Mouse (Mus musculus) spleen, adult 2 months (tissue): ENCODE measurements around the gene Notch1.

Experiments used
- CTCF ChIP-seq: fragments of 200-500 bp; IDR thresholded peaks from 2 replicates; pipeline ENCODE4 v1.5.1; 2011; ENCODE audit warnings: mild to moderate bottlenecking, inconsistent platforms; ENCODE audit not compliant: insufficient read depth, insufficient read length, insufficient replicate concordance; ENCODE audit errors: extremely low read depth
- POLR2A ChIP-seq: fragments of 200-500 bp; IDR thresholded peaks from 2 replicates; pipeline ENCODE4 v1.6.1; 2011; ENCODE audit warnings: low read depth, low read length, inconsistent platforms

DNA sequence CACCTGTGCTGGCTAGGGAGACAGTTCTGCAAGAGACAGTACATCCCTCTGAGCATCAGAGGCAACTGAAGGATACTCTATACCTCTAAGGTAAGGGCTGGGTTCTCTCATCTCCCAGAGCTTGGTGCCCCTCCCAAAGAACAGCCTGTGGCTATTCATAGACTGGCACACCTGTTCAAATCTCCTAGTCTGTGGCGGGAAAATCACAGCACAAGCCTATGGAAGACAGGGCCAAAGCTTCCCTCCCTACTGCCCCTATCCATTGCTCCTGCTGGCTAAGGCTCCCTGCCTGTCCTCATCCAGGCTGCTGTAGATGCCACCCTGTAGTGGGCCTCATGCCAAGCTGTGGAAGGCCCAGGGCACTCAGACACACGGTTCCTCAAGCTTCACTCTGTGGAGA is 20.8 kb downstream of the Notch1 start:
- TF ChIP-seq POLR2A: no peak
- no peak for TF ChIP-seq CTCF
